Mouse (Mus musculus) ES-E14 (cell line): Measurements from ENCODE around the gene Iqschfp. TPM values are rescaled to one million over a fixed set of nuclear protein-coding genes. Genes with fewer than 3 reads are reported as not detected.

Experiments used
- DNase-seq: peaks from one replicate; pipeline ENCODE4 v3.0.0-alpha.2; 2013; ENCODE audit warnings: low read depth, low spot score
- H3K27ac ChIP-seq: 2 replicates; pipeline ENCODE4 v1.5.1; 2012; ENCODE audit warnings: low read depth, mild to moderate bottlenecking, low read length, moderate library complexity, mixed read lengths; ENCODE audit not compliant: poor library complexity, insufficient read depth, severe bottlenecking
- H3K36me3 ChIP-seq: 2 replicates; pipeline ENCODE4 v1.6.1; 2012; ENCODE audit warnings: mild to moderate bottlenecking, low read length, moderate library complexity, mixed read lengths; ENCODE audit not compliant: control insufficient read depth, poor library complexity, insufficient read depth, severe bottlenecking
- H3K4me1 ChIP-seq, 2 experiments: fragments of 150-350 bp in 1 of 2; sonication (generic) in 1 of 2; 2 replicates each; pipeline ENCODE4 v1.6.1; 2012; ENCODE audit warnings: low read length in 2 of 2, mild to moderate bottlenecking in 1 of 2, mixed read lengths in 1 of 2; ENCODE audit not compliant: control insufficient read depth in 2 of 2, insufficient read depth in 2 of 2, poor library complexity in 1 of 2
- H3K4me3 ChIP-seq, 2 experiments: fragments of 150-350 bp in 1 of 2; sonication (generic) in 1 of 2; 2 replicates each; pipeline ENCODE4 v1.5.1; 2012; ENCODE audit warnings: low read length in 2 of 2, low read depth in 1 of 2, mild to moderate bottlenecking in 1 of 2, mixed read lengths in 1 of 2; ENCODE audit not compliant: insufficient read depth in 1 of 2, poor library complexity in 1 of 2, severe bottlenecking in 1 of 2
- H3K9ac ChIP-seq: 2 replicates; pipeline ENCODE4 v1.6.1; 2012; ENCODE audit warnings: low read depth, mild to moderate bottlenecking, low read length, mixed read lengths; ENCODE audit not compliant: poor library complexity, insufficient read depth, severe bottlenecking
- H3K9me3 ChIP-seq: fragments of 150-350 bp; sonication (generic); 2 replicates; pipeline ENCODE4 v1.6.1; 2012; ENCODE audit warnings: low read depth, mild to moderate bottlenecking, low read length; ENCODE audit not compliant: control insufficient read depth, insufficient read depth
- CHD2 ChIP-seq: IDR thresholded peaks from 2 replicates; pipeline ENCODE4 v1.6.1; 2014; ENCODE audit warnings: mild to moderate bottlenecking, low read depth, low read length, inconsistent platforms
- HCFC1 ChIP-seq: IDR thresholded peaks from 2 replicates; pipeline ENCODE4 v1.6.1; 2012; ENCODE audit warnings: low read length, inconsistent platforms, borderline replicate concordance; ENCODE audit not compliant: insufficient read depth
- MAFK ChIP-seq: IDR thresholded peaks from 2 replicates; pipeline ENCODE4 v1.6.1; 2014; ENCODE audit warnings: mild to moderate bottlenecking, low read depth, low read length, inconsistent platforms; ENCODE audit not compliant: insufficient read depth
- ZC3H11A ChIP-seq: IDR thresholded peaks from 2 replicates; pipeline ENCODE4 v1.6.1; 2012; ENCODE audit warnings: low read depth, mild to moderate bottlenecking, inconsistent platforms, low read length, borderline replicate concordance
- ZNF384 ChIP-seq: IDR thresholded peaks from 2 replicates; pipeline ENCODE4 v1.6.1; 2012; ENCODE audit warnings: low read depth, low read length, inconsistent platforms
- in situ Hi-C, 2 experiments: fragments of 600-800 bp; cut with MboI; formaldehyde crosslinking; loops; one replicate each; pipeline ENCODE4 v1.15.1; 2025; ENCODE audit warnings: low sequenced_read_pairs in 2 of 2, inconsistent platforms in 1 of 2; ENCODE audit not compliant: unreplicated experiment in 2 of 2
- total RNA-seq: library from RNA; depleted of rRNA; stranded (reverse); fragments of 300-350 nt; gene quantifications from 2 replicates; pipeline ENCODE4 v1.2.3, GENCODE M21; 2012; rRNA removed

The Iqschfp gene
- total RNA-seq, 1 experiment: not detected

DNA sequence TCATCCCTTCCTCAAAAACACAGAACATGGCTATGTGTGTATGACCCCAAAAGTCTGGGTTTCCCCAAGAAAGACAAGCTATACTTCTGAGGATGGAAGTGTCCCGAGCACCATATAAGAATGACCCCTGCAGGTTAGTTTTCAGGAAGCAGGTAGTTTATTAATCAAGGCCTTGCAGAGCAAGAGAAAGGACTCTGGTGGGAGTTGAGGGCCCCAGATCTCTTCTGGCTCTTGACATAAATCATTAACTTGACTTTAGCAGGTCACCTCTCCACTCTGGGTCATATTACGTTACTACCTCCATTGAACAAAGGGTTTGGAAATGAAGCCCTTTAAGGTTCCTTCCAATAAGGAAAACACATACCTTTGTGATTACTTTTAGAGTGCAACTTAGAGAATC, 782.7 kb downstream of the Iqschfp start:
- no peaks in the 10 kb centered on the region for H3K9me3 ChIP-seq
- H3K36me3 ChIP-seq: no peaks in the 10 kb centered on the region
- DNase-seq: no peak
- no peak overlapping the region for H3K4me3 ChIP-seq
- H3K9ac ChIP-seq: no peak overlapping the region
- in situ Hi-C loops: no loop called here
- no peak for TF ChIP-seq MAFK
- H3K4me1 ChIP-seq: peaks cover 0 to 3% of the 10 kb centered on the region in 2 experiments; a peak in 2 of 4 replicates
- H3K27ac ChIP-seq: no peak overlapping the region

DNA sequence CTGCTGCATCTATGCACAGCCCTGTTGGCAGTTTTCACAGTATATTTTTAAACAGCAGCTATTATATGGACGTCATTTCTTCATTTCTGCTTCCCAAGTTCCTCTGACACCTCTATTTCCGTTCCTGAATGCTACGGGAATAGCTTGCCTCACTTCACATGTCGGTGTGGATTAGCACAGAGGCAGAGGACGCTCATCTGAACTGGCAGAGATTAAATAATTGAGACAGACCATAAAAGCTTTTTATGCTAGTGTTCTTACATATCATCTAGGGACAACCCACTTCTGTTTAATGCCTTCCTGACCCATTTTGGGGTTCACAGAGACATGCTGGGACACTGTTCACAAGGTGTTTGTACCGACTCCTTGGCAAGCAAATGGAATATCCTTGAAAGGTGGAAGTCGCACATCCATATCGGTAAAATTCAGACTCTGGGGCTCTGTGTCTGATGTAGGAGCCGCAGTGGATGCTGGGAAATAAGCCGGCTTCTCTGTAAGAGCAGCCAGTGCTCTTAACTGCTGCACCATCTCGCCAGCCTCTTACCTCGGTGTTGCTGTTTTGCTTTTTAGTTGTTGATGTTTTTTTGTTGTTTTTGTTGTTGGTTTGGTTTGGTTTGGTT, 783.3 kb downstream of the Iqschfp start:
- Histone ChIP-seq H3K36me3 (no peaks in the 10 kb centered on the region), H3K4me3 (no peak overlapping the region), H3K4me1 (peaks cover 0 to 3% of the 10 kb centered on the region in 2 experiments; a peak in 2 of 4 replicates), H3K9ac (no peak overlapping the region), H3K27ac (no peak overlapping the region), H3K9me3 (no peaks in the 10 kb centered on the region)
- TF ChIP-seq CHD2 (no peak), ZC3H11A (no peak), MAFK (no peak), HCFC1 (no peak), ZNF384 (no peak)
- DNase-seq: no peak
- in situ Hi-C loops: no loop called here

Other genes starting within 250 kb of the Iqschfp start
- not detected in 2 replicates for gene Iqcj, start within 50 bp of the Iqschfp start, total RNA-seq
- 38.3 and 48.4 TPM in 2 replicates for gene Schip1, start 172.6 kb downstream of the Iqschfp start, total RNA-seq